Mouse (Mus musculus) midbrain, embryonic 10.5 days (tissue): ENCODE data around the gene M1ap. TPM values are rescaled to one million over a fixed set of nuclear protein-coding genes. Genes with fewer than 3 reads are reported as not detected.

Source experiments
- DNase-seq: peaks from one replicate; pipeline ENCODE4 v3.0.0-alpha.2; 2017; ENCODE audit warnings: low spot score
- H3K27ac ChIP-seq: fragments of 300-500 bp; sonication (generic); replicated peaks from 2 replicates; pipeline ENCODE4 v1.5.1; 2016; ENCODE audit warnings: mild to moderate bottlenecking
- H3K27me3 ChIP-seq: fragments of 300-500 bp; sonication (generic); 2 replicates; pipeline ENCODE4 v1.6.1; 2016; ENCODE audit warnings: low read depth, mild to moderate bottlenecking; ENCODE audit not compliant: poor library complexity, severe bottlenecking
- H3K36me3 ChIP-seq: fragments of 300-500 bp; sonication (generic); 2 replicates; pipeline ENCODE4 v1.6.1; 2016; ENCODE audit warnings: mild to moderate bottlenecking, moderate library complexity
- H3K4me1 ChIP-seq: fragments of 300-500 bp; sonication (generic); 2 replicates; pipeline ENCODE4 v1.6.1; 2016
- H3K4me3 ChIP-seq: fragments of 300-500 bp; sonication (generic); 2 replicates; pipeline ENCODE4 v1.5.1; 2016; ENCODE audit warnings: mild to moderate bottlenecking, moderate library complexity
- H3K9me3 ChIP-seq: fragments of 300-500 bp; sonication (generic); replicated peaks from 2 replicates; pipeline ENCODE4 v1.6.1; 2016; ENCODE audit warnings: mild to moderate bottlenecking
- WGBS: fragments of 180-500 bp; shearing (Covaris S2); methylation state at CpG from one replicate; pipeline ENCODE4 v1.1.7; 2016; 5-methylcytosine and 5-hydroxymethylcytosine counted together
- microRNA-seq: library from miRNA; unstranded; fragments of <30 nt; microRNA quantifications from one replicate; pipeline ENCODE4, GENCODE M21; 2017
- polyA plus RNA-seq: library from polyadenylated mRNA; unstranded; fragments of >200 nt; fragmentation: Nextera tagmentation; extraction: Ambion mirVana; gene quantifications from 2 replicates; pipeline ENCODE4 v1.2.1, GENCODE M21; 2016

Gene M1ap
- polyA plus RNA-seq, 1 experiment from 2014 or later = 0.23 TPM

- Histone ChIP-seq H3K9me3 (no peaks in the 10 kb centered on the region), H3K4me1 (peaks cover 37% of the 10 kb centered on the region), H3K27ac (no peak overlapping the region), H3K27me3 (peaks cover 100% of the 10 kb centered on the region), H3K4me3 (peak overlapping the region; percentile 41), H3K36me3 (no peaks in the 10 kb centered on the region)
- DNase-seq = peak; percentile 43
- 0% methylated on average over 20 of the region's 24 CpGs for WGBS
Observed at GRCm38 (mm10) chr6:83071220-83071619, 124.5 kb downstream of the M1ap start.

DNA sequence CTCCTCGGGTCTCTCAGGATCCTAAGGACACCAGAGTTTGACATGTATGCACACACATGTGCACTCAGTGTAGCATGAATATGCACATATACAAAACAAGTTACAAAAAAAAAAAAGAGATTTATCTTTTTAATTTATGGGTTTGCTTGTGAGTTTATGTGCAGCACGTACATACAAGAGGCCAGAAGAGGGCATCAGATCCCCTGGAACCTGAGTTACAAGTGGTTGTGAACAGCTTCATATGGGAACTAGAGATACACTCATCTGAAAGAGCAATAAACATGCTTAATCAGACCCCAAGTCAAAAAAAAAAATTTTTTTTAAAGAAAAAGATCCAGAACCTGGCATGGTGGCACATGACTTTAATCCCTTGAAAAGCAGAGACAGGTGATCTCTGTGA is 128.3 kb downstream of the M1ap start:
- Histone ChIP-seq H3K4me1 (peaks cover 42% of the 10 kb centered on the region), H3K27me3 (peaks cover 77% of the 10 kb centered on the region), H3K27ac (no peak overlapping the region), H3K9me3 (no peaks in the 10 kb centered on the region), H3K36me3 (peaks cover 3% of the 10 kb centered on the region), H3K4me3 (no peak overlapping the region)
- 17% methylated on average over 2 of the region's 2 CpGs for WGBS
- DNase-seq = no peak

DNA sequence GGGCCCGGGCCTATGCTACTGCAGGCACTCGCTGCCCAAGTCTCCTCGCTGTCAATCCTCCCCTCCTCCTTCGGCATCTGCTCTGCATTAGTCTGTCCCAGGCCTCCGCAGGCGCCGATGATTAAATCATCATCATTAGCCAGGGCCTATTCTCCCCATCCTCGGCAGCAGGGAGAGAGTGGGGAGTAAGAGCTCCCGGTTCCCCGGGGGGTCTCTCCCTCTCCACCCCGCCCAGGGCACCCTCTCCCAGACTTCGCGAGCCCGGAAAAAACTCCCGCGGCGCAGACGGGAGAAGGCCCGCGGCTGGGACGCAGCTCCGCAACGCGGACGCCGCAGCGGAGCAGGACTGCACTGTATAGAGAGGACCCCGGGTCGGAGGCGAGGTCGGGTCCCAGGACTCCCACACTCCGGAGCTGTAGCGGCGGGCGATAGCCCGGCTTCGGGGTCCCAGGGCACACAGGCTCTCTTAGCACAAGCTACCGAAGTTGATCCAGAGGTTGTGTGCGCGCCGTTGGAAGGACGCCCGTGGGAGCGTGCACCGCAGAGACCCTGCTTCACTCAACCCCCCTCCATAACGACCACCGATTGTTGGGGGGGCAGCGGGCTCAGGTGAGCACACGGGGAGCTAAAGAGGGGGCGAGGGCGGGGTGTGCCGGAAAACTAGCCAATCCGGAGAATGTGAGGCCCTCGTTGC is 131.1 kb downstream of the M1ap start, which contains the start of gene Pcgf1:
Pcgf1 (plus strand) TSS at position 240 of the 694 bp plus-strand sequence.
- no peak for DNase-seq
- H3K4me1 ChIP-seq = peaks cover 24% of the 10 kb centered on the region
- H3K9me3 ChIP-seq = no peaks in the 10 kb centered on the region
- H3K4me3 ChIP-seq = peak within 1 kb of the TSS; percentile 84
- H3K27me3 ChIP-seq = peaks cover 75% of the 10 kb centered on the region
- peaks cover 27% of the 10 kb centered on the region for H3K36me3 ChIP-seq
- H3K27ac ChIP-seq = peak within 1 kb of the TSS; percentile 97
- WGBS = under 1% methylated on average over 54 of the region's 54 CpGs

DNA sequence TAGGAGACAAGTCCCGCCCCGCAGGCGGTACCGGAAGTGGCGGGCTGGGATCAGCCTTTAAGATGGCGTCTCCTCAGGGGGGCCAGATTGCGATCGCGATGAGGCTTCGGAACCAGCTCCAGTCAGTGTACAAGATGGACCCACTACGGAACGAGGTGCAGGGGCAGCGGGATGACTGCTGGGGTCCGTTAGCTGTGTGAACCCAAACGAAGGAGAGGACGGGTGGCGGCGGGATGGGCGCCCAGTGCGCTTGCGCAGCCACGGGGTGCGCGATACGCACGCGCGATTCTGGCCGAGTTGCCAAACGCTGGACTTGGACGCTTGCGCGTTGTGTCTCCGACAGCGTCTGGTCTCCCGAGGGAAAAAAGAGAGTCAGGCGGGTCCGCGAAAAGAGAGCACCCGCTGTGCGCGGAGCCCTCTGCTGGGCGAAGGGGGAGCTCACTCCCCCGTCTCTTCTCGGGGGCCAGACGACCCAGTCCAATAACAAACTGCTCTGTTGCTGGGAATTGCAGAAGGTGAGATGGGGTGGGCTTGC is 131.7 kb downstream of the M1ap start:
- H3K36me3 ChIP-seq = peaks cover 27% of the 10 kb centered on the region
- peak overlapping the region; percentile 97 for H3K27ac ChIP-seq
- H3K4me3 ChIP-seq = peak overlapping the region; percentile 84
- H3K4me1 ChIP-seq = peaks cover 28% of the 10 kb centered on the region
- DNase-seq = peak; percentile 99
- H3K27me3 ChIP-seq = peaks cover 75% of the 10 kb centered on the region
- no peaks in the 10 kb centered on the region for H3K9me3 ChIP-seq
- under 1% methylated on average over 46 of the region's 46 CpGs for WGBS

Small RNAs within 50 kb of the gene (microRNA-seq; reads per million reads assigned to microRNA genes)
- gene Mir7040 = not detected

Other genes starting within 250 kb of the M1ap start
- gene Pole4, start 241.5 kb upstream of the M1ap start, polyA plus RNA-seq = 93.1 and 96.4 TPM in 2 replicates
- gene Hk2, start 172.4 kb upstream of the M1ap start, polyA plus RNA-seq = 26.4 and 31.4 TPM in 2 replicates
- 2.0 and 2.4 TPM in 2 replicates for gene Sema4f, start 7.1 kb upstream of the M1ap start, polyA plus RNA-seq
- gene Dok1, start 86.6 kb downstream of the M1ap start, polyA plus RNA-seq = 8.8 and 9.9 TPM in 2 replicates
- 7.9 and 9.3 TPM in 2 replicates for gene Loxl3, start 87.3 kb downstream of the M1ap start, polyA plus RNA-seq
- gene Aup1, start 107.6 kb downstream of the M1ap start, polyA plus RNA-seq = 162 and 175 TPM in 2 replicates
- gene Htra2, start 108.4 kb downstream of the M1ap start, polyA plus RNA-seq = 79.7 and 82.7 TPM in 2 replicates
- gene Dqx1, start 110.9 kb downstream of the M1ap start, polyA plus RNA-seq = 1.8 and 2.0 TPM in 2 replicates
- gene Tlx2, start 123.4 kb downstream of the M1ap start, polyA plus RNA-seq = 0.79 TPM in 1 of 2 replicates, not detected in the other
- 36.5 and 37.7 TPM in 2 replicates for gene Pcgf1, start 131.0 kb downstream of the M1ap start, polyA plus RNA-seq
- 0.29 and 0.73 TPM in 2 replicates for gene Lbx2, start 139.5 kb downstream of the M1ap start, polyA plus RNA-seq
- 2.0 and 3.1 TPM in 2 replicates for gene Ccdc142, start 154.7 kb downstream of the M1ap start, polyA plus RNA-seq
- 2.4 and 3.1 TPM in 2 replicates for gene Gm42688, start 154.7 kb downstream of the M1ap start, polyA plus RNA-seq
- gene Mrpl53, start 162.1 kb downstream of the M1ap start, polyA plus RNA-seq = 148 and 153 TPM in 2 replicates
- 31.8 and 33.7 TPM in 2 replicates for gene Mogs, start 168.6 kb downstream of the M1ap start, polyA plus RNA-seq
- 138 and 180 TPM in 2 replicates for gene Wbp1, start 174.7 kb downstream of the M1ap start, polyA plus RNA-seq
- 18.2 and 18.7 TPM in 2 replicates for gene Ino80b, start 178.5 kb downstream of the M1ap start, polyA plus RNA-seq
- gene Rtkn, start 188.6 kb downstream of the M1ap start, polyA plus RNA-seq = 35.3 and 39.7 TPM in 2 replicates
- 13.0 and 14.6 TPM in 2 replicates for gene Wdr54, start 209.5 kb downstream of the M1ap start, polyA plus RNA-seq
- 1.9 and 2.0 TPM in 2 replicates for gene 1700003E16Rik, start 209.5 kb downstream of the M1ap start, polyA plus RNA-seq
- 105 and 128 TPM in 2 replicates for gene Dctn1, start 219.0 kb downstream of the M1ap start, polyA plus RNA-seq